Mouse (Mus musculus): ENCODE measurements around the gene Ganc. TPM values are rescaled to one million over a fixed set of nuclear protein-coding genes. Genes with fewer than 3 reads are reported as not detected.

Ganc gene
- polyA plus RNA-seq, 1 experiment = 26.9 TPM

GRCm38 (mm10) chr2:120389376-120389775 is 14.3 kb upstream of the Ganc start:
- DNase-seq = no peak
- WGBS = 68% methylated on average over 3 of the region's 3 CpGs
- Histone ChIP-seq H3K27ac (ENCODE audit: insufficient read depth, low read depth, low read length) (no peak overlapping the region), H3K4me3 (ENCODE audit: insufficient read depth, low read depth, low read length) (no peak overlapping the region), H3K36me3 (ENCODE audit: control insufficient read depth, insufficient read depth, low read length) (peaks cover 18% of the 10 kb centered on the region), H3K4me1 (ENCODE audit: control insufficient read depth, insufficient read depth, low read length) (no peaks in the 10 kb centered on the region), H3K27me3 (replicated peaks; ENCODE audit: control insufficient read depth, insufficient read depth, low read length) (no peaks in the 10 kb centered on the region)
- TF ChIP-seq CTCF (conservative IDR thresholded peaks at IDR 0.05; ENCODE audit: insufficient read depth, insufficient read length, low read depth, low read length) (no peak), POLR2A (IDR thresholded peaks at IDR 0.05; ENCODE audit: low read depth, low read length) (no peak)

- Histone ChIP-seq H3K27me3 (replicated peaks; ENCODE audit: control insufficient read depth, insufficient read depth, low read length) (no peaks in the 10 kb centered on the region), H3K36me3 (ENCODE audit: control insufficient read depth, insufficient read depth, low read length) (peaks cover 16% of the 10 kb centered on the region), H3K27ac (ENCODE audit: insufficient read depth, low read depth, low read length) (no peak overlapping the region), H3K4me3 (ENCODE audit: insufficient read depth, low read depth, low read length) (no peak overlapping the region), H3K4me1 (ENCODE audit: control insufficient read depth, insufficient read depth, low read length) (no peaks in the 10 kb centered on the region; the same call in 1 of the 2 replicates)
- TF ChIP-seq CTCF (conservative IDR thresholded peaks at IDR 0.05; ENCODE audit: insufficient read depth, insufficient read length, low read depth, low read length) (no peak), POLR2A (IDR thresholded peaks at IDR 0.05; ENCODE audit: low read depth, low read length) (no peak)
- DNase-seq = no peak
- WGBS = 85% methylated on average over 1 of the region's 1 CpGs
These were observed 12.8 kb upstream of the Ganc start for GRCm38 (mm10) chr2:120390934-120391333.

GRCm38 (mm10) chr2:120392406-120392805 is 11.3 kb upstream of the Ganc start:
- DNase-seq = no peak
- no peak overlapping the region for H3K4me3 ChIP-seq (ENCODE audit: insufficient read depth, low read depth, low read length)
- no peaks in the 10 kb centered on the region for H3K27me3 ChIP-seq (replicated peaks; ENCODE audit: control insufficient read depth, insufficient read depth, low read length)
- no peaks in the 10 kb centered on the region; the same call in 1 of the 2 replicates for H3K4me1 ChIP-seq (ENCODE audit: control insufficient read depth, insufficient read depth, low read length)
- TF ChIP-seq CTCF (conservative IDR thresholded peaks at IDR 0.05; ENCODE audit: insufficient read depth, insufficient read length, low read depth, low read length) (no peak), POLR2A (IDR thresholded peaks at IDR 0.05; ENCODE audit: low read depth, low read length) (no peak)
- no peak overlapping the region for H3K27ac ChIP-seq (ENCODE audit: insufficient read depth, low read depth, low read length)
- peaks cover 19% of the 10 kb centered on the region for H3K36me3 ChIP-seq (ENCODE audit: control insufficient read depth, insufficient read depth, low read length)

- Histone ChIP-seq H3K36me3 (ENCODE audit: control insufficient read depth, insufficient read depth, low read length) (peaks cover 9% of the 10 kb centered on the region), H3K4me1 (ENCODE audit: control insufficient read depth, insufficient read depth, low read length) (peaks cover 7% of the 10 kb centered on the region), H3K27me3 (replicated peaks; ENCODE audit: control insufficient read depth, insufficient read depth, low read length) (no peaks in the 10 kb centered on the region), H3K27ac (ENCODE audit: insufficient read depth, low read depth, low read length) (peak overlapping the region; percentile 68), H3K4me3 (ENCODE audit: insufficient read depth, low read depth, low read length) (no peak overlapping the region)
- peak; percentile 77 for DNase-seq
- WGBS = 63% methylated on average over 1 of the region's 1 CpGs
- no peak for TF ChIP-seq POLR2A (IDR thresholded peaks at IDR 0.05; ENCODE audit: low read depth, low read length)
These were observed 5.7 kb upstream of the Ganc start for GRCm38 (mm10) chr2:120397951-120398350.

- 16% methylated on average over 3 of the region's 3 CpGs for WGBS
- TF ChIP-seq CTCF (conservative IDR thresholded peaks at IDR 0.05; ENCODE audit: insufficient read depth, insufficient read length, low read depth, low read length) = no peak
- no peak for TF ChIP-seq POLR2A (IDR thresholded peaks at IDR 0.05; ENCODE audit: low read depth, low read length)
- Histone ChIP-seq H3K27me3 (replicated peaks; ENCODE audit: control insufficient read depth, insufficient read depth, low read length) (no peaks in the 10 kb centered on the region), H3K4me3 (ENCODE audit: insufficient read depth, low read depth, low read length) (peak overlapping the region; percentile 45; the same call in 1 of the 2 replicates), H3K27ac (ENCODE audit: insufficient read depth, low read depth, low read length) (no peak overlapping the region), H3K4me1 (ENCODE audit: control insufficient read depth, insufficient read depth, low read length) (peaks cover 10% of the 10 kb centered on the region), H3K36me3 (ENCODE audit: control insufficient read depth, insufficient read depth, low read length) (peaks cover 3% of the 10 kb centered on the region; the same call in 1 of the 2 replicates)
- no peak for DNase-seq
These were observed 883 bp upstream of the Ganc start for GRCm38 (mm10) chr2:120402813-120403212.

GRCm38 (mm10) chr2:120403986-120404822 is 508 bp downstream of the Ganc start, which contains the start of gene Tmem87a:
Gene Tmem87a, minus strand, starts transcription at chr2:120404113.
- WGBS = under 1% methylated on average over 34 of the region's 34 CpGs
- Histone ChIP-seq H3K4me3 (ENCODE audit: insufficient read depth, low read depth, low read length) (peak within 1 kb of the TSS; percentile 84), H3K27ac (ENCODE audit: insufficient read depth, low read depth, low read length) (peak within 1 kb of the TSS; percentile 98), H3K36me3 (ENCODE audit: control insufficient read depth, insufficient read depth, low read length) (peaks cover 2% of the 10 kb centered on the region; the same call in 1 of the 2 replicates), H3K27me3 (replicated peaks; ENCODE audit: control insufficient read depth, insufficient read depth, low read length) (no peaks in the 10 kb centered on the region), H3K4me1 (ENCODE audit: control insufficient read depth, insufficient read depth, low read length) (peaks cover 10% of the 10 kb centered on the region)
- peak; percentile 98 for DNase-seq
- TF ChIP-seq POLR2A (IDR thresholded peaks at IDR 0.05; ENCODE audit: low read depth, low read length) (peak; percentile 68), CTCF (conservative IDR thresholded peaks at IDR 0.05; ENCODE audit: insufficient read depth, insufficient read length, low read depth, low read length) (no peak)
